Mouse (Mus musculus): ENCODE measurements at regions not wholly inside any gene's neighbourhood (a gene's known extent, or its start where the extent isn't known, plus 50 kb on each side); places are given as distances from the start of the nearest gene placed in this dataset.

DNA sequence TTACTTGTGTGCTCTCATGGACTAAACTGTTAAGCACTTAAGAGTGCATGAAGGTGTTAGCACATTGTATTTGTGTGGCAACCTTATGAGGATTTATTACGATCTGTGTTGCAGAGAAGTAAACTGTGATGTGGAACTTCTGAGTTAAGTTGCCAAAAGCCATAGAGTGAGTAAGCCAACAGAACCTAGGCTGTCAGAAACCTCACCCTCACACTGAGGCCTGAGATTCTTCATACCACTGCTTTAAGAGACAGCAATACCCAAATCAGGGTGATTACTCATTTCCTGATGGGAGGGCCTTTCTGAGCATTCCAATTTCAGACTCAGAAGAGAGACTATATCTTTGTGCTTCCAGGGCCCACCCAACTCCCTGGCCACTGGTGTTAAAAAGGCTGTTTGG lies 140.5 kb upstream of the Mctp2 start:
- TF ChIP-seq POLR2A (IDR thresholded peaks at IDR 0.05; ENCODE audit: borderline replicate concordance, low read depth, low read length) (no peak), CTCF (IDR thresholded peaks at IDR 0.05; ENCODE audit: low read depth, low read length) (no peak)
